Mouse (Mus musculus) brain, adult 2 months (tissue): ENCODE measurements at regions not wholly inside any gene's neighbourhood (a gene's known extent, or its start where the extent isn't known, plus 50 kb on each side); places are given as distances from the start of the nearest gene placed in this dataset.
A peak's percentile ranks its signal among the peaks of the same experiment; 100 is the strongest.
"Not testable (repeated sequence)": the region's sequence is repeated elsewhere in the genome, so short reads cannot be mapped to it uniquely, and the experiment has no call there.

Experiments
- DNase-seq: peaks from one replicate; pipeline ENCODE4 v3.0.0; 2011; ENCODE audit warnings: low read depth, low spot score

DNA sequence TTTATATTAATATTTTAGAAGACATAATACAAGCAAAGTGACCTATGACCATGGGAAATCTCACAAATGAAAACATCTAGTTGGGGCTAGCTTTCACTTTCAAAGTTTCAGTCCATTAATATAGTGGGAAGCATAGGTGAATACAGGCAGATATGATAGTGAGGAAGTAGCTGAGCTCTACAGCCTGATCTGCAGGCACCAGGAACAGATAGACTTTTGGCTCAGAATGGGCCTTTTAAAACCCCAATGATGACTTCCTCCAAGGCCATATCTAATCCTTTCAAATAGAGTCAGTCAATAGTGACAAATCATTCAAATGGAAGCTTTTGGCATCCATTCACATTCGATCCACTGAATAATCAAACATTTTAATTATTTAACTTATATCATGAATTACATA, 581.6 kb upstream of the Pcdh17 start:
- no peak for DNase-seq

DNA sequence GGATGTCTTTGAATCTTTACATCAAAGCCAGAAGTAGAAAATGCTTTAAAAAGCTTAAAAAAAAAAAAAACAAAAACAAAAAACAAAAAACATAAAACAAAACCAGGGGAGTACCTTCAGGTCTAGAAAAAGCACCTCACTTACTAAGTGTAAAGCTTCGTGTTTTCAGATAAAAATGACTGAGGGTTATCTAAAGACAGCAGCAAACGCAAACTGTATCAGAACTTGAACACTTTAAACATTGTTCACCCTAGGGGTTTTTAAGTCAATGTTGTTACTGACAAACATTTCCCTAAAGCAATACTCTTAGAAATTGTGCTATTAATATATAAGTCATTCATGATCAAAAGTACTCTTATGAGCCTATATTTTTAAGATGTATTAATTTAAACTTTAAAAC, 580.7 kb upstream of the Pcdh17 start:
- DNase-seq: no peak

DNA sequence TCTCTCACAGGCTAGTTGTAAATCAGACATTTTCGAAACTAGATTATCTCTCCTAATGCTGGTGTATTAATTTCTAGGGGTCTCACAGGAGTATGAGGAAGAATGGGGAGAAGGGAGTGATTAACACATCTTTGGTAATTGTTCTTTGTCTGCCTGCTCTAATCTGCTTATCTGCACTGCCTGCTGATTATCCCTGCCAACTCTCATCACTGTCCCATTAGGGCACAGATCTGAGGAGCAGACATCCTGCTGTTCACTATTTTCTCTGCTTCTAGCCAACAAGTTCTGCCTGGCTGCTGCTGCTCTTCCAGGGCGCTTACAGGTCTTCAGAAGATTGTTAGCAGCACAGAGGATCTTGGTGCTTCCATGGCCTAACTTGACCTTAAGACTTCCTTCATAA, 557.0 kb upstream of the Pcdh17 start:
- DNase-seq: peak; percentile 10

DNA sequence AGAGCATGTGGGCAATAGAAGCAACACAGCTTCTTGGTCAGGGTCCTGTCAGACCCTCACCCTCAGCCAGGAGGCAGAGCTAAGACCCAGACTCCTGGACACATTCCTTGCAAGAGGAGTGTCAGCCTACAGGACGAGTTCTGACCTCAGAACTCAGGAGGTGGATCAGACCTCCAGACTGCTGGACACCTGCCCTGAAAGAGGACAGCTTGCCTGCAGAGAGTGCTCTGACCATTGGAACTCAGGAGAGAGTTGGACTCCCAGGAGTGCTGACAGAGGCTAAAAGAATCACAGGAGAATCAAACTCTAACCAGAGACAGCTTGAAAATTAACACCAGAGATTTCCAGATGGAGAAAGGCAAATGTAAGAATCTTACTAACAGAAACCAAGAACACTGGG, 542.7 kb upstream of the Pcdh17 start:
- DNase-seq: not testable (repeated sequence)

DNA sequence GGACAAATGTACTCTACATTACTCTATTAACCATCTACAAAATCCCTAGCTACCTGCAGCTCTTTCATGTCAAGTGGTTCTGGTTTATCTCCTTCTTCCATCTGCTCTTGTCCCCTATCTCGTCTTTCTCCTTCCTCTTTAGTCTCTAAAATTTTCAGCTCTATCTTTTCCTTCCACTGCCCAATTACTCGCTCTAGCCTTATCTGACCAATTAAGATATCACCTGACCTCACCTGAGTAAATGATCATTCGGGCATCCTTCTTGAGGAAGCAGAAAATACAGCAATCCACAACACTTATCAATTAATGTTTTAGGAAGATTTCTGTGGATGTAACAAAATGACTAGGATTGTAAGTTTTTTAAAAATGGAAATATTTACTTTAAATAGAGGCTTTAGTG, 500.3 kb upstream of the Pcdh17 start:
- no peak for DNase-seq

DNA sequence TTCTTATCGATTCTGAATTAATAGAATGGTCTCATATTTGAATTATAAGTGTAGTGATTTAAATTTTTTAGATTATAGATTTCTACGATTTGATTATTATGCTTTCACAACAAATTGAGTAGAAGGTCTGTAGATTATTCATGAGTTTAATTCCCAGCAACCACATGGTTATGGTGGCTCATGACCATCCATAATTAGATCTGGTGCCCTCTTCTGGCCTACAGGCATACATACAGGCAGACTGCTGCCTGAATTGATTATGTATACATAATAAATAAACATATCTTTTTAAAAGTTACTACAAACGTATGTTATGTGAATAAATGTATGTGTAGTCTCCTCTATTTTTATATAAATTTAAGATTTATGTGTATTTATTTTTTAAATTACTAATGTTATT, 499.2 kb upstream of the Pcdh17 start:
- peak; percentile 10 for DNase-seq

DNA sequence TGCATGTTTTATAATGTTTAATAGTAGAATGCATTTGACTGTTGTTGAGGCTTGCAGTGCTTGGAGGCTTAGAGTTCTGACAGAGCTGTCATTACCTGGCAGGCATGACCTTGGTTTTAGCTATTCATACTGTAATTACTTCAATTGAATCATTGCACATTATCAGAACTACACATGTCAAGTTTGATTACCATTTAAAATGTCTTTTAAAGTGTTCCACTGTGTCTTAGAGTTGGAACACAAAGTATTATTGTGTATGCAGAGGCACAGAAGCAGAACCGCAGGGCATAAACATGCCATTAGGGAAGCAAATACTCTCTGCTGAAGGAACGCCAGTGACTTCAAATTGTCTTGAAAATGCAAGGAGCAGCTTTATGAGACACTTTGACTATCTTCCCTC, 493.7 kb upstream of the Pcdh17 start:
- no peak for DNase-seq

DNA sequence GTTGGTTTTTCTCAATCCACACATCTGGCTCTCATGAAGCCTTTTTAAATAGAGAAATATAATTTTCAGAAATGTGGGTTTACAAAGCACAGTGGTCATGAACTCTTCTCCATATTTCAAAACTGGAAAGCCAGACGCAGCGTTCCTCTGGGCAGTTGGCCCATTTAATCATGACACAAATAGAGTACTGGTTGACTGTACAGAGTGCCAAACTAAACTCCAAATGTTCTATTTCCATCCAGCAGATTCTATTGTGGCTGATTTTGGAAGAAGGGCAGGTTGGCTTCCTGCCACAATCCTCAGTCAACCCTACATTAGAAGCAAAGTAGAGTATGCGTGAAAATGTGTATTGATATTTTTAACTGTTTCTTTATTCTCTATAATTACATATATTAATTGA, 484.3 kb upstream of the Pcdh17 start:
- peak; percentile 74 for DNase-seq

DNA sequence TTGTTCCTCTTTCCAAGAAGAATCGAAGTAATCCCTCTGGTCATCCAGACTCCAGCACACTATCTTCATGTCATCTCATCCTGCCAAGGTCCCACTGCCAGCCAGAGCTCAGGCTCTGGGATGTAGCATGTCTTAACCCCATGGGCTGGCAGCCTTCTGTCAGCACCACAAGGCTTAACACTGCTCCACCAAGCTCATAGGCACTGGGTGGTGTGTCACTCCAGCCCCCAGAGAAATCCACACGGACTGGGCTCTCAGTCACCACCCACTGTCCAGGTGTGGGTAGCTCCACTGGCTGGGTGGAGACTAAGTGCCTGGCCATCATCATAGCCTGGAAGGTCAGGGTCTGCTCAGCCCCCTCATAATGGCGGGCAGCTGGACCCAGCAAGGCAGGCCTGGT, 459.8 kb upstream of the Pcdh17 start:
- no peak for DNase-seq
